ENCODE assay signal across 8 mouse cellular contexts in genomic region chr10:125764402-125765102, GRCm38 (mm10).
DNase-seq lines count a peak whose midpoint lies in the region; ATAC-seq and TF ChIP-seq lines count a peak whose summit lies in the region.

No protein-coding gene starts in this region.

- H3K27ac ChIP-seq in cerebellum, adult 2 months (ENCODE audit: insufficient read depth, low read length), result no peak overlapping the region
- peak overlapping the region; percentile 39; the same call in 1 of the 2 replicates for H3K27ac ChIP-seq in intestine, embryonic 16.5 days (ENCODE audit: low read length)
- no peak overlapping the region for H3K27ac ChIP-seq in liver, embryonic 16.5 days (ENCODE audit: low read length)
- H3K27ac ChIP-seq in stomach, embryonic 15.5 days, result peak overlapping the region; percentile 31; the same call in 1 of the 2 replicates

- peak; percentile 22; the same call in 1 of the 2 replicates for TF ChIP-seq CTCF in cerebellum, adult 2 months (IDR thresholded peaks at IDR 0.05; ENCODE audit: borderline replicate concordance, insufficient read depth, low read depth, low read length)

- no peaks in the 10 kb centered on the region for H3K36me3 ChIP-seq in intestine, embryonic 16.5 days (ENCODE audit: control insufficient read depth, insufficient read depth, low read length)
- no peaks in the 10 kb centered on the region for H3K36me3 ChIP-seq in liver, embryonic 16.5 days (ENCODE audit: control insufficient read depth, insufficient read depth)
- no peaks in the 10 kb centered on the region for H3K36me3 ChIP-seq in stomach, embryonic 15.5 days

- ATAC-seq in intestine, embryonic 16.5 days, result peak; percentile 73
- ATAC-seq in liver, embryonic 16.5 days (ENCODE audit: low read depth), result 0 out of 2 replicates have a peak, but pooled peaks have one; percentile 30
- ATAC-seq in stomach, embryonic 15.5 days (ENCODE audit: insufficient read depth, low FRiP score, low read depth), result no peak

- DNase-seq in cerebellum, adult 2 months, result no peak
- DNase-seq in cerebellum, adult 11 months, result no peak
- DNase-seq in ovary, postnatal 36 days (ENCODE audit: low spot score), result peak; percentile 11
- no peak for DNase-seq in ovary, adult 18-20 months (ENCODE audit: low spot score)
- DNase-seq in spleen, postnatal 4 days (ENCODE audit: low spot score in 2 of 2), result no peak

- no peak overlapping the region for H3K9ac ChIP-seq in intestine, embryonic 16.5 days (ENCODE audit: low read depth, low read length)
- no peak overlapping the region for H3K9ac ChIP-seq in liver, embryonic 16.5 days (ENCODE audit: low read depth, low read length)
- H3K9ac ChIP-seq in stomach, embryonic 15.5 days, result no peak overlapping the region

- H3K4me1 ChIP-seq in cerebellum, adult 2 months (ENCODE audit: control insufficient read depth, insufficient read depth, low read length), result no peaks in the 10 kb centered on the region
- H3K4me1 ChIP-seq in intestine, embryonic 16.5 days (ENCODE audit: control insufficient read depth, insufficient read depth, low read length), result no peaks in the 10 kb centered on the region
- H3K4me1 ChIP-seq in liver, embryonic 16.5 days (ENCODE audit: control insufficient read depth, low read depth, low read length), result no peaks in the 10 kb centered on the region
- no peaks in the 10 kb centered on the region for H3K4me1 ChIP-seq in stomach, embryonic 15.5 days

- no peak overlapping the region for H3K4me3 ChIP-seq in cerebellum, adult 2 months (replicated peaks; ENCODE audit: insufficient read depth, low read depth, low read length)
- H3K4me3 ChIP-seq in intestine, embryonic 16.5 days (ENCODE audit: low read length), result no peak overlapping the region
- no peak overlapping the region for H3K4me3 ChIP-seq in liver, embryonic 16.5 days (ENCODE audit: low read depth, low read length)
- H3K4me3 ChIP-seq in stomach, embryonic 15.5 days (replicated peaks), result no peak overlapping the region

- no peaks in the 10 kb centered on the region for H3K27me3 ChIP-seq in cerebellum, adult 2 months (ENCODE audit: control insufficient read depth, insufficient read depth, low read length)
- no peaks in the 10 kb centered on the region for H3K27me3 ChIP-seq in intestine, embryonic 16.5 days (replicated peaks; ENCODE audit: control insufficient read depth, insufficient read depth, low read length)
- no peaks in the 10 kb centered on the region for H3K27me3 ChIP-seq in liver, embryonic 16.5 days (ENCODE audit: control insufficient read depth, insufficient read depth, low read depth, low read length)
- no peaks in the 10 kb centered on the region for H3K27me3 ChIP-seq in stomach, embryonic 15.5 days (replicated peaks)

- no peak for TF ChIP-seq POLR2A in cerebellum, adult 2 months (IDR thresholded peaks at IDR 0.05; ENCODE audit: borderline replicate concordance, insufficient read depth, low read length)

- H3K9me3 ChIP-seq in intestine, embryonic 16.5 days (ENCODE audit: control insufficient read depth, low read length), result peaks cover 8% of the 10 kb centered on the region; the same call in 1 of the 2 replicates
- H3K9me3 ChIP-seq in liver, embryonic 16.5 days (replicated peaks; ENCODE audit: control insufficient read depth, low read length), result no peaks in the 10 kb centered on the region
- no peaks in the 10 kb centered on the region for H3K9me3 ChIP-seq in stomach, embryonic 15.5 days

- WGBS in cerebellum, adult 2 months, result 67% methylated on average over 10 of the region's 10 CpGs
- 62% methylated on average over 10 of the region's 10 CpGs for WGBS in intestine, embryonic 16.5 days
- 56% methylated on average over 10 of the region's 10 CpGs for WGBS in liver, embryonic 16.5 days (ENCODE audit: insufficient replicate concordance)
- 51% methylated on average over 10 of the region's 10 CpGs for WGBS in stomach, embryonic 15.5 days

- H3K4me2 ChIP-seq in intestine, embryonic 16.5 days (ENCODE audit: low read depth, low read length), result no peak overlapping the region
- no peak overlapping the region for H3K4me2 ChIP-seq in liver, embryonic 16.5 days (ENCODE audit: low read depth, low read length)
- no peak overlapping the region for H3K4me2 ChIP-seq in stomach, embryonic 15.5 days

Comparison
In these comparisons a context has a peak if more than half of its experiments do, and no peak if none do; other contexts are left out.
1. H3K27ac ChIP-seq: peak in intestine, embryonic 16.5 days (single experiment) and stomach, embryonic 15.5 days (single experiment); none in cerebellum, adult 2 months (single experiment) and liver, embryonic 16.5 days (single experiment).